38 mouse cellular contexts compared by ENCODE assay signal in genomic region chr2:180305490-180305889, GRCm38 (mm10). TPM values are rescaled to one million over a fixed set of nuclear protein-coding genes. Genes with fewer than 3 reads are reported as not detected.
DNase-seq lines count a peak whose midpoint lies in the region; ATAC-seq and TF ChIP-seq lines count a peak whose summit lies in the region.
"Had no signal": no experiment of that assay in that cellular context is flagged by ENCODE, and none has a peak within 500 bp of the region (broad histone marks: within the 10 kb centered on the region; RNA-seq: fewer than 3 reads in every experiment).

No protein-coding gene starts in this region.

- WGBS in lung, embryonic 14.5 days: 70% methylated on average over 3 of the region's 3 CpGs

- no peak for DNase-seq in lung, embryonic 14.5 days
- no peak for DNase-seq in lung, postnatal 4 days
- DNase-seq in 3T3-L1 (ENCODE audit: low read depth, low spot score): peak; percentile 28
- DNase-seq in CD8-positive naive resting alpha-beta T cell, adult 2 months (ENCODE audit: low read depth in 2 of 2, low spot score in 2 of 2): peak; percentile 21 to 27
- peak; percentile 45 for DNase-seq in naive thymus-derived CD4-positive, alpha-beta T cell, adult 2 months (ENCODE audit: low read depth)
- no peak for DNase-seq in spleen, postnatal 4 days (ENCODE audit: low spot score in 2 of 2)
- DNase-seq in adrenal gland, postnatal 4 days (ENCODE audit: low spot score in 2 of 2): no peak
- DNase-seq: adrenal gland, adult 8-10 months; cerebellum, adult 2 months; cerebellum, postnatal 36 days; embryo, embryonic 11 days; heart, adult 11 months; kidney, adult 18-20 months; layer of hippocampus, adult 9-11 months; lung, postnatal 36 days; right cerebral cortex, postnatal 4 days; thymus, adult 18-20 months; thymus, postnatal 4 days had no signal

- no peak overlapping the region for H3K9ac ChIP-seq in lung, embryonic 14.5 days
- H3K9ac ChIP-seq: embryonic facial prominence, embryonic 13.5 days; forebrain, embryonic 13.5 days; limb, embryonic 15.5 days; liver, embryonic 14.5 days; stomach, embryonic 15.5 days had no signal

- H3K4me1 ChIP-seq in lung, embryonic 14.5 days (ENCODE audit: insufficient read depth): peaks cover 34% of the 10 kb centered on the region
- H3K4me1 ChIP-seq: embryonic facial prominence, embryonic 13.5 days; forebrain, embryonic 13.5 days; hindbrain, embryonic 10.5 days; limb, embryonic 15.5 days had no signal

- no peak for TF ChIP-seq CTCF in lung, embryonic 14.5 days (IDR thresholded peaks at IDR 0.05; ENCODE audit: low read depth)

- H3K27me3 ChIP-seq in lung, embryonic 14.5 days (ENCODE audit: insufficient read depth, low read length): no peaks in the 10 kb centered on the region
- H3K27me3 ChIP-seq: embryonic facial prominence, embryonic 13.5 days; forebrain, embryonic 13.5 days; limb, embryonic 15.5 days; stomach, embryonic 15.5 days had no signal

- no peaks in the 10 kb centered on the region for H3K9me3 ChIP-seq in lung, embryonic 14.5 days (ENCODE audit: low read depth, low read length)
- H3K9me3 ChIP-seq: forebrain, embryonic 13.5 days; G1E; hindbrain, embryonic 10.5 days; limb, embryonic 15.5 days; stomach, embryonic 15.5 days had no signal

- no peak for ATAC-seq in lung, embryonic 14.5 days (ENCODE audit: insufficient read depth)
- ATAC-seq: forebrain, embryonic 13.5 days; hindbrain, postnatal 0 days; midbrain, embryonic 16.5 days; Patski had no signal

- peak overlapping the region; percentile 87 for H3K27ac ChIP-seq in lung, embryonic 14.5 days (ENCODE audit: low read depth)
- H3K27ac ChIP-seq: embryonic facial prominence, embryonic 13.5 days; forebrain, embryonic 13.5 days; hindbrain, embryonic 10.5 days; hindbrain, postnatal 0 days; left cerebral cortex, adult 2 months; limb, embryonic 15.5 days; liver, embryonic 14.5 days had no signal

- no peak overlapping the region for H3K4me2 ChIP-seq in lung, embryonic 14.5 days
- H3K4me2 ChIP-seq: embryonic facial prominence, embryonic 13.5 days; forebrain, embryonic 13.5 days; heart, embryonic 11.5 days; limb, embryonic 15.5 days; stomach, embryonic 15.5 days had no signal

- H3K4me3 ChIP-seq in lung, embryonic 14.5 days (ENCODE audit: low read depth, low read length): no peak overlapping the region
- H3K4me3 ChIP-seq: embryonic facial prominence, embryonic 13.5 days; erythroblast, embryonic 14.5 days; forebrain, embryonic 13.5 days; hindbrain, embryonic 10.5 days; left cerebral cortex, adult 2 months; limb, embryonic 15.5 days; myocyte; stomach, embryonic 15.5 days had no signal

- H3K36me3 ChIP-seq in lung, embryonic 14.5 days (ENCODE audit: insufficient read depth): no peaks in the 10 kb centered on the region
- H3K36me3 ChIP-seq: embryonic facial prominence, embryonic 13.5 days; G1E; hindbrain, embryonic 10.5 days; limb, embryonic 15.5 days; stomach, embryonic 15.5 days had no signal

RNA-seq across cellular contexts. Expression of gene Rbbp8nl, which starts 15.8 kb away (rescaled TPM):
- 1.9 and 2.3 TPM in 2 replicates for polyA plus RNA-seq in lung, embryonic 14.5 days (2014; fragmentation: Nextera tagmentation; extraction: Ambion mirVana)
- total RNA-seq in adrenal gland, postnatal 4 days (2021): not detected
- total RNA-seq: adrenal gland, adult 8-10 months; gastrocnemius, adult 8-10 months; hindbrain, postnatal 0 days; left cerebral cortex, adult 2 months; left cerebral cortex, postnatal 36 days; megakaryocyte-erythroid progenitor cell, adult 5-6 weeks had no signal
- polyA plus RNA-seq: C2C12; cerebellum, adult 2 months; erythroblast, embryonic 14.5 days; forebrain, embryonic 13.5 days; G1E; heart, postnatal 0 days; hindbrain, postnatal 0 days; midbrain, embryonic 16.5 days; myocyte; neural tube, embryonic 14.5 days; Patski had no signal

RNA-seq across cellular contexts. Expression of gene Gata5, which starts 29.0 kb away (rescaled TPM):
- polyA plus RNA-seq in lung, embryonic 14.5 days (2014; fragmentation: Nextera tagmentation; extraction: Ambion mirVana): 37.4 and 42.7 TPM in 2 replicates
- total RNA-seq in adrenal gland, postnatal 4 days (2021): under 1 TPM; 0.45 to 0.65 TPM
- total RNA-seq: gastrocnemius, adult 8-10 months; hindbrain, postnatal 0 days; left cerebral cortex, adult 2 months; left cerebral cortex, postnatal 36 days; megakaryocyte-erythroid progenitor cell, adult 5-6 weeks had no signal
- polyA plus RNA-seq: C2C12; cerebellum, adult 2 months; embryonic facial prominence, embryonic 13.5 days; erythroblast, embryonic 14.5 days; forebrain, embryonic 13.5 days; G1E; hindbrain, postnatal 0 days; limb, embryonic 15.5 days; midbrain, embryonic 16.5 days; myocyte; neural tube, embryonic 14.5 days; Patski had no signal

RNA-seq across cellular contexts. Expression of gene Cables2, which starts 32.2 kb away (rescaled TPM):
- 24.0 and 25.6 TPM in 2 replicates for polyA plus RNA-seq in lung, embryonic 14.5 days (2014; fragmentation: Nextera tagmentation; extraction: Ambion mirVana)
- total RNA-seq in adrenal gland, postnatal 4 days (2021): 10 to 100 TPM; 19.8 to 21.2 TPM

RNA-seq across cellular contexts. Expression of gene Rps21, which starts 48.3 kb away (rescaled TPM):
- polyA plus RNA-seq in lung, embryonic 14.5 days (2014; fragmentation: Nextera tagmentation; extraction: Ambion mirVana): 630 and 724 TPM in 2 replicates
- 1,000 to 10,000 TPM; 1,005 to 1,051 TPM for total RNA-seq in adrenal gland, postnatal 4 days (2021)

Comparison
In these comparisons a context has a peak if more than half of its experiments do, and no peak if none do; other contexts are left out.
1. DNase-seq: peak in 3T3-L1 (single experiment), CD8-positive naive resting alpha-beta T cell, adult 2 months (2 of 2) and naive thymus-derived CD4-positive, alpha-beta T cell, adult 2 months (single experiment); none in lung, embryonic 14.5 days (single experiment), lung, postnatal 4 days (0 of 2), spleen, postnatal 4 days (0 of 2) and adrenal gland, postnatal 4 days (0 of 2).